Mouse (Mus musculus): Measurements from ENCODE around the gene Smad6. TPM values are rescaled to one million over a fixed set of nuclear protein-coding genes. Genes with fewer than 3 reads are reported as not detected.

Gene Smad6
- polyA plus RNA-seq, 1 experiment: 2.0 TPM

DNA sequence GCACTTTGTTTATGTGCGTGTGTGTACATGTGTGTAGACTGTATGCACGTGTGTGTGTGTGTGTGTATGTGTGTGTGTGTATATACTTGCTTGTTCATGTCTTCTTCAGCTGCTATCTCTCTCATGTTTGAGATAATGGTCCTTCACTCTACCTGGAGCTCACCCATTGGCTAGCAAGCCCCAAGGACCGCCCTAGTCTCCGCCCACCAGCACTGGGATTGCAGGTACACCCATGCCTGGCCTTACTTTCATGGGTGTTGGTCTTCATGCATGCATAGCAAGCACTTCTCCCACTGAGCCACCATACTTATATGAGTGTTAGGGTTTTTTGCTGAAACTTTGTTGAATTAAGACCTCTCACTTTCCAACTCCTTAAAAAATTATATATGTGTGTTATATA lies 40.5 kb downstream of the Smad6 start:
- no peak for TF ChIP-seq CTCF (IDR thresholded peaks at IDR 0.05; ENCODE audit: borderline replicate concordance, insufficient read depth, low read depth, low read length)
- no peak for DNase-seq
- Histone ChIP-seq H3K4me3 (replicated peaks; ENCODE audit: insufficient read depth, low read depth, low read length) (no peak overlapping the region), H3K4me1 (ENCODE audit: control insufficient read depth, insufficient read depth, low read length) (no peaks in the 10 kb centered on the region), H3K27ac (ENCODE audit: insufficient read depth, low read length) (no peak overlapping the region), H3K27me3 (ENCODE audit: control insufficient read depth, insufficient read depth, low read length) (no peaks in the 10 kb centered on the region)
- WGBS: 88% methylated on average over 4 of the region's 4 CpGs

DNA sequence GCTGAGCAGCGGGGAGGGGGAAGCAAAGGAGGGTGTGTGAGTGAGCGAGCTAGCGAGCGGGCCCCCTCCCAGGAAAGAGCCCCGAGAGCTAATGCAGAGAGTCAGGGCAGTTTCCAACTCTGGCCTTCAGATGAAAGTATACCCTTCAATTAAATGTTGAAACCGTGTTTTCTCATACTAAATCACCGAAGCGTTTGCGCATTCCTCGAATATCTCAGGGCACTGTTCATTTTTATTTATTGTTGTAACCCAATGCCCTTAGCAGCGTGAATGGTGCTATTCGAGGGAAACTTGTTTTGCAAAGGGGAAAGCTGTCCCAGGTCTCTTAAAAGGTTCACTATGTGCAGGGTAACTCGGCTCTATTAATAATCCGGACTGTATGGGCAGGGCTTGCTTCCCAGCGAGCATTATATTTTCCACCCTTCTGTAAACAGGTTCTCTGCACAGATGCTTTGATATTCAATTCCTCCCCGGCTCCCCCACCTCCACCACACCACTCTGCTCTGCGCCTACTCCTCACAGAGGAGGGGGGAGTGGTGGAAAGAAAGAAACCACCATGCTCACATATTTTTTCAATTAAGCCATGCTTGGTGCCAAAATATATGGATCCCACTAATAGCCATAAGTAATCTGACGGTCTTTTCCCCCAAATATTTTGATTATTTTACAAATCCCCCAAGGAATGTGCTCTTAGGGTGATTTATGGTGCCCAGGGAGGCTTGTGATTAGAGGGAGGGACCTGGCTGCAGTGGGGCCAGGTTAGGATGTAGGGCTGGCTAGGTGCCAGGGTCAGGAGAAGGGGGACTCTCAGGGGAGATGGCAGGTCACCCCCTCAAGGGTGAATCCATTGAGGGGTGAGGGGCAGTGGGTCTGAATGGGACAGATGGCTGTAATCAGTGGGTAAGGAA lies 41.4 kb downstream of the Smad6 start:
- Histone ChIP-seq H3K27me3 (ENCODE audit: control insufficient read depth, insufficient read depth, low read length) (no peaks in the 10 kb centered on the region), H3K4me1 (ENCODE audit: control insufficient read depth, insufficient read depth, low read length) (no peaks in the 10 kb centered on the region), H3K27ac (ENCODE audit: insufficient read depth, low read length) (no peak overlapping the region), H3K4me3 (replicated peaks; ENCODE audit: insufficient read depth, low read depth, low read length) (no peak overlapping the region)
- no peak for DNase-seq
- TF ChIP-seq POLR2A (IDR thresholded peaks at IDR 0.05; ENCODE audit: borderline replicate concordance, insufficient read depth, low read length): no peak
- no peak for TF ChIP-seq CTCF (IDR thresholded peaks at IDR 0.05; ENCODE audit: borderline replicate concordance, insufficient read depth, low read depth, low read length)
- WGBS: 68% methylated on average over 18 of the region's 18 CpGs

DNA sequence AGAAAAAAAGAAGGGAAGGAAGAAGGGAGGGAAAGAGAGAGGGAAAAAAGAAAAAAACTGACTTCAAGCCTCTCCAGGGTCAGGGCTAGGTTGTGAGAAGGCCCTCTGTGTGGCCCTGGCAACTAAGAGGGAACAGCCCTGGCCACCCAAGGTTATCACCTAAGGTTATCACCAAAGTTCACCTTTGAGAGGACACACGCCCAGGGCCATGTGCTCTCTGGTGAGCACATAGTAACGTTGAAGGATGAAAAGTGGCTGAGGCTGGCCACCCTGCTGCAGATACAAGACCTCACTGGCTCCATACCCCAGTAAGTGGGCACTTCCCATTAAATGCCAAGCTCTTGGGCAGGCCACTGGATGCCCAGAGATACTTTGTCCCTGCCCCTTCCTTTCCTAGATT lies 42.6 kb downstream of the Smad6 start:
- Histone ChIP-seq H3K4me3 (replicated peaks; ENCODE audit: insufficient read depth, low read depth, low read length) (no peak overlapping the region), H3K27me3 (ENCODE audit: control insufficient read depth, insufficient read depth, low read length) (no peaks in the 10 kb centered on the region), H3K4me1 (ENCODE audit: control insufficient read depth, insufficient read depth, low read length) (no peaks in the 10 kb centered on the region), H3K27ac (ENCODE audit: insufficient read depth, low read length) (no peak overlapping the region)
- WGBS: 86% methylated on average over 2 of the region's 2 CpGs
- no peak for TF ChIP-seq CTCF (IDR thresholded peaks at IDR 0.05; ENCODE audit: borderline replicate concordance, insufficient read depth, low read depth, low read length)
- no peak for TF ChIP-seq POLR2A (IDR thresholded peaks at IDR 0.05; ENCODE audit: borderline replicate concordance, insufficient read depth, low read length)
- DNase-seq: no peak

DNA sequence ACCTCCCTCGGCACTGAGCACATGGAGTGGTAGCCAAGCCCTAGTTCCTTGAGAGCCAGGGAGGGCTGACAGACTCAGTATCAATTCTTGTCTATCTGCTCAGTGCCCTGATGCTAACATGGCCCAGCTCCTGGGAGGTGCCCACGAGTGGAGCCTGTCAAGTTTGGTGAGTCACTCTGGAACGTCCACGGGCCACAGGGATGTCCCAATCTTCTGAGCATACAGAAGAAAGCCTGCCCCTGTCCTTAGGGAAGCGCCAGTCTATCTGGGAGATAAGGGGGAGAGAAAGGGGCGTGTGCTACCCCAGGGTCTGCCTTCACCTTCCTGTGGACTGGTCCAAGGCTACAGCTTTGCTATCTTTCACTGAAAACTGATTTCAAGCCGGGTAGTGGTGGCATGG lies 43.2 kb downstream of the Smad6 start:
- TF ChIP-seq POLR2A (IDR thresholded peaks at IDR 0.05; ENCODE audit: borderline replicate concordance, insufficient read depth, low read length) (no peak), CTCF (IDR thresholded peaks at IDR 0.05; ENCODE audit: borderline replicate concordance, insufficient read depth, low read depth, low read length) (no peak)
- H3K4me1 ChIP-seq (ENCODE audit: control insufficient read depth, insufficient read depth, low read length): no peaks in the 10 kb centered on the region
- no peaks in the 10 kb centered on the region for H3K27me3 ChIP-seq (ENCODE audit: control insufficient read depth, insufficient read depth, low read length)
- no peak overlapping the region for H3K27ac ChIP-seq (ENCODE audit: insufficient read depth, low read length)
- DNase-seq: no peak
- WGBS: 92% methylated on average over 7 of the region's 7 CpGs
- H3K4me3 ChIP-seq (replicated peaks; ENCODE audit: insufficient read depth, low read depth, low read length): no peak overlapping the region

DNA sequence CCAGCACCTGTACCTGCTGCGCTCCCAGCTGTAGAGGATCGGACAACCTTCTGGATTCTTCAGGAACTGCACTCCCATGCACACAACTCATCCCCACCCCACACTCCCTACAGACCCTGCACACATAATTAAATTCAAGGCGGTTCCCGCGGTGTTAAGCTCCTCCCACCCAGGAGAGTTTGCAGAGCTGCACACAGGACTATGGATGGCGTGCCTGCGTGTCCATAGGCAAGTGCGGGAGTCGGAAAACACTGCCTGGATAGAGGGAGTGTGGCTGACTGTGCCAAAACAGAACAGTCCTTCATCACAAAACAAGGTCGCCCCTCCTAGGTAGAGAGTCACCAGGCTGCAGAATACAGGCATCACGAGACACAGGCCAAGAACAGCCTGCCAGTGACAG lies 45.9 kb downstream of the Smad6 start:
- Histone ChIP-seq H3K27ac (ENCODE audit: insufficient read depth, low read length) (no peak overlapping the region), H3K4me1 (ENCODE audit: control insufficient read depth, insufficient read depth, low read length) (no peaks in the 10 kb centered on the region), H3K27me3 (ENCODE audit: control insufficient read depth, insufficient read depth, low read length) (no peaks in the 10 kb centered on the region), H3K4me3 (replicated peaks; ENCODE audit: insufficient read depth, low read depth, low read length) (no peak overlapping the region)
- 38% methylated on average over 11 of the region's 11 CpGs for WGBS
- no peak for DNase-seq
- no peak for TF ChIP-seq POLR2A (IDR thresholded peaks at IDR 0.05; ENCODE audit: borderline replicate concordance, insufficient read depth, low read length)
- no peak for TF ChIP-seq CTCF (IDR thresholded peaks at IDR 0.05; ENCODE audit: borderline replicate concordance, insufficient read depth, low read depth, low read length)

DNA sequence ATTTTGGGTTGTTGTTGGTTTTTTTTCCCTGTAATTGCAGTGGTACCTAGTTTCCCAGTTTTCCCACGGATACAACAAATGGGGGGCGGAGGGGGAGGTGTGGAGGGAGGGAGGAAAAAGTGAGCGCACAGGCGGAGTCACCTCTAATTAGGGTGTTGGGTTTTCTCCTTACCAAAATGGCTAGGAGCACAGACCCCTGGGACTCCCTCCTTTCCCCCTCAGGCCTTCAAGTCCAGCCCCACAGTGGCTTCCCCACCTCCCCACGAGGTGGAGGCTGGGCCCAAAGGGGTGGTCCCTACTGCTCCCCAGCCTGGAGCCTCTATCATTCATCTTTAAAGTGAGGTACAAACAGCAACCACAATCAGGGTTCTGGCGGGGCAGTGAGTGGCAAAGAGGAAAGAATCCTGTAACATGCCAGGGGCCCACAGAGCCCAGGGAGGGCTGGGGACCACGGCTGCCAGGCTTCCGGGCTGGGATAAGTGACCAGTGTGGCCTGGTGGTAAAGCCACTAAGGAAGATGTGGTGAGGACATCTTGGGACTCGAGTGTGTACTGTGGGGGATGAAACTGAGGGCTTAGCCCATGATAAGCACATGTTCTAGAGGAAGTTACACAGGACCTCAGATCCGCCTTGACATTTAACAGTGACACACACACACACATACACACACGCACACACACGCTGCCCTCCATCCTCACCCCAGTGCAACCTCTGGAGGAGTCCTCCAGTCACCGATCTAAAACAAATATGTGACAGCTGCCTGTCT lies 47.4 kb downstream of the Smad6 start:
- 76% methylated on average over 13 of the region's 13 CpGs for WGBS
- DNase-seq: no peak
- Histone ChIP-seq H3K27me3 (ENCODE audit: control insufficient read depth, insufficient read depth, low read length) (no peaks in the 10 kb centered on the region), H3K4me1 (ENCODE audit: control insufficient read depth, insufficient read depth, low read length) (no peaks in the 10 kb centered on the region), H3K4me3 (replicated peaks; ENCODE audit: insufficient read depth, low read depth, low read length) (no peak overlapping the region), H3K27ac (ENCODE audit: insufficient read depth, low read length) (no peak overlapping the region)
- TF ChIP-seq CTCF (IDR thresholded peaks at IDR 0.05; ENCODE audit: borderline replicate concordance, insufficient read depth, low read depth, low read length) (no peak), POLR2A (IDR thresholded peaks at IDR 0.05; ENCODE audit: borderline replicate concordance, insufficient read depth, low read length) (no peak)

DNA sequence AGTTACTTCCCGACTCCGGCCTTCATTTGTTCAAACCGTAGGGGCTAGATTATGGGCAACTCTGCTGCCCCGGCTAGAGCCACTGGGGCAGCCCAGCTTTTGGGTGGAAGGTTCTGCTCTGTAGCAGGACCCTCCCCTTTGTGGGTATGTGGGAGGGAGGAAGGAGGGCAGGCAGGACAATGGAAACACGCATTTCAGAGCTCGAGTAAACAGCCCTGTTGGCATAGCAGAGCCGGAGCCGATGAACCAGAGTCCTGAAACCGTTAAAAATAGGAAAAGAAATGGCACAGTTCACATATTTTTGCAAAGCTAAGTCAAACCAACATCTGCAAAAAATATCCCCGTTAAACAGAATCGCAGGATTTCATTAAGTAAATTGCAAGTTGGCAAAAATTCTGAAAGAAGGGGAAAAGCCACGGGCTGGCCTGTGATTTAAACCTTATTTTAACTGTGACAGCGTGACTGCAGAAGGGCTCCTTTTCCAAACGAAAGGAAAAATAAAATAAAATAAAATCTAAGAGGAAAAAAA lies 48.1 kb downstream of the Smad6 start:
- 87% methylated on average over 14 of the region's 14 CpGs for WGBS
- no peak for DNase-seq
- Histone ChIP-seq H3K4me1 (ENCODE audit: control insufficient read depth, insufficient read depth, low read length) (peaks cover 6% of the 10 kb centered on the region; the same call in 1 of the 2 replicates), H3K4me3 (replicated peaks; ENCODE audit: insufficient read depth, low read depth, low read length) (no peak overlapping the region), H3K27ac (ENCODE audit: insufficient read depth, low read length) (no peak overlapping the region), H3K27me3 (ENCODE audit: control insufficient read depth, insufficient read depth, low read length) (no peaks in the 10 kb centered on the region)
- TF ChIP-seq CTCF (IDR thresholded peaks at IDR 0.05; ENCODE audit: borderline replicate concordance, insufficient read depth, low read depth, low read length) (no peak), POLR2A (IDR thresholded peaks at IDR 0.05; ENCODE audit: borderline replicate concordance, insufficient read depth, low read length) (no peak)
